Mouse (Mus musculus) urinary bladder, postnatal 25 days (tissue): ENCODE data around the gene Insm2.
"Not testable (repeated sequence)": the region's sequence is repeated elsewhere in the genome, so short reads cannot be mapped to it uniquely, and the experiment has no call there.

ENCODE experiments used
- DNase-seq: peaks from one replicate; pipeline ENCODE4 v3.0.0; 2022; ENCODE audit warnings: low spot score

Insm2 gene

DNA sequence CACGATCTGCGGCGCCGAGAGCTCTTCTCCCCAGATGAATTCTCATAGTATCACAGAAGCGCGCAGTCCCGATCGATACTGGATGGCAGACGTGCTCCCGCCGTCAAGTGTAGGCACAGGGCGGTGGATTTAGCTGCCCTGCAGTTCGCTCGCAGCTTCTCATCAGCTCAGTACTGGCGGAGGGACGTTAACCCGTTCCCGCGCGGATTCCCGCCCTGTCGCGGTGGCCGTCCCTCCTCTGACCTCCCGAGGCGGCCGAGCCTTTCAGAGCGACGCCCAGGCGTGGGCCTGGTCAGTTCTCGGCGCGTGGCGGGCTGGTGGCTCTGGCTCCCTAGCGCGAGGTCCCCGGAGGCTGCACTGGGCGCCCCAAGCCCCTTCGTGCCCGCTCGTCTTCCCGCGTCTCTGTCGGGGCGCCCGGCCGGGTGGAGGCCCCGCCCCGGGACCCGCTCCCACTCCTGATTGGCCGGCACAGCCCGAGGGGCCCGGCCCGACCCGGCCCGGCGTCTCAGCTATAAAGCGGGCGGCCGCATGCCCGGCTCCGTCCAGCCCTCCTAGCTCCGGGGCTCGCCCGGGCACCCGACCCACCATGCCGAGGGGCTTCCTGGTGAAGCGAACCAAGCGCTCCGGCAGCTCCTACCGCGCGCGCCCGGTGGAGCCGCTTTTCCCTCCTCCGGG is at the start of gene Insm2:
Gene Insm2, plus strand, starts transcription at position 541 of the 675 bp plus-strand sequence.
- no peak for DNase-seq

DNA sequence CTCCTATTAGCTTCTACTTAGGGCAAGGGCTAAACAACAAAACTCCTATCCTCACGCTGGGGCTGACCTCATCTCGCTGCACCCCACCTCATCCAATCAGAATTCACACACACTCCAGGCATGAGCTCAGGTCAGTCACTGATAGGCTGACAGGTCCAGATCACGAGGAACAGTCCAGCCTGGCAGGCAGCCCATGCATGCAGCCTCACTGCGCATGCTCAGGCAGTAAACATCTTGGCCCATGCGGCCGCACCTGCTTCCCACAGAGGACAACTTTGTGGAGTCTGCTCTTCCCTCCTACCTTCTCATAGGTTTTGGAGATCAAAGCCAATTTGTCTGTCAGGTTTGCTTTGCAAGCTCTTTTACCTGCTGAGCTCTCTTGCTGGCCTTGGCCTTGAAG is 44.3 kb upstream of the Insm2 start:
- DNase-seq = not testable (repeated sequence)

DNA sequence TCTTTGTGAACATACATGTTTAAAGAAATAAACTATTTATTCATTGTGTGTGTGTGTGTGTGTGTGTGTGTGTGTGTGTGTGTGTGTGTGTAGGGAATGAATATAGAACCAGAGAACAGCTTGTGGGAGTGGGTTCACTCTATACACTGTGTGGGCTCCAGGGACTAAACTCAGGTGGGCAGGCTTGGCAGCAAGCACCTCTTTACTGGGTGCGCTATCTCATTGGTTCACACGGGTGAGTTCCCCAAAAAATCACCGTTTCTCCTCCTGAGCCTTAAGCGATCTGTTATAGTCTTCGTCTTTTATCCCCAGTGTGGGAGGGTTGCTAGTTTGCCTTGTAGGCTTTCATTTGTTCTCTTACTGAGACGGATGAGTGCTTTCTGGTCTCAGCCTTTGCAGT is 41.4 kb upstream of the Insm2 start:
- DNase-seq = no peak

DNA sequence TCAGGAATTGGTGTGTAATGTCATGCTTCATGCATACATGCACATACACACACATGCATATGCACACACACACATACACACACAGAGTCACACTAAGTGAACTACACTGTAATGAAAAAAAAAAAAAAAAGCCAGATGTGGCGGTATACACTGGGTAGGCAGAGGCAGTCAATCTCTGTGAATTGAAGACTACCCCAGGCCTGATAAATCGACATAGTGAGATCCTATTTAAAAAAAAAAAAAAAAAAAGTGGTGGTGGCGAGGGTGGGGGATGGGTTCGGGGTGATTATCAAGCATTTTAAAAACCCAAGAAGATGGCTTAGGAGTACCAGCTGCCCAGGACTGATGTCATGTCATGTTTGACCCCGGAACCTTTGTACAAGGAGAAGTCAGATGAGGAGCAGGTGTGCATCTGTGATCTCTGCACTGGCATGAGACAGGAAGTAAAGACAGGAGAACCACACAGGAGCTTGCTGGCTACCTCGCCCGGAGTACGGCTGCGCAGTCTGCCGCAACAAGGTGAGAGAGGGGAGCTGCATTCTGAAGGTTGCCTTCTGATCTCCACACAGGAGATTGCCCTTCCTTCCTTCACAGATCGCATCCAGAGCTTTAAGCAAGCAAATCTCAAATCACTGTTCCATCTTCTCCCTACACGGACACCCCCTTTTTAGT is 39.9 kb upstream of the Insm2 start:
- no peak for DNase-seq

DNA sequence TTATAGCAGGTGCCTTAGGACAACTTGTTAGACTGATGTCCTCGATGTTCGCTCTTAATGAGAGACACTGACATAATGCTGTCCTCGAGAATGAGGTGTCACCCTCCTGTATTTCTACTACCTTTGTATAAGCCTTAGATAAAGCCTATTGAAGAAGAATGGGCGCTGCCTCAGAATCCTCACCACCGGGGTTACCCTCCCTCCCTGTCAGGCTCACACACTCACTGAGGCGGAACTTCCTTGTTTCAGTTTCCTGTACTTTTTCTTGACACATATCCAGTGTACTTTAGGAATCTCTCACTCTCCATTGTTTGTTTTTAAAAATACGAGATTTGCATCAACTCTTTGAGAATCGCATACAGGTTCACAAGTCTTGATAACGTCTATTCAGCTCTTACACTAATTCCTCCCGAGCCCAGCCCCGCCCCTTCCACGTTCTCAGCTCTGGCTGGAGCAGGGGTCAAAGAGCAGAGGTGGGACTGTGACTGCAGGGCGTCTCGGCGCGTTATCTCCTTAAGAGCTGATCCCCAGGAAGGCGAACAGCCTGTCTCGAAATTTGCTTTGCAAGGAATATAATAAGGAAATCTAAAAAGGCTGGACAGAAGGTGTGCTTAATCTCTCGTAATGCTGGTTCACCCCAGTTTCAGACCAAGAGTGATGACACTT is 39.1 kb upstream of the Insm2 start:
- no peak for DNase-seq

DNA sequence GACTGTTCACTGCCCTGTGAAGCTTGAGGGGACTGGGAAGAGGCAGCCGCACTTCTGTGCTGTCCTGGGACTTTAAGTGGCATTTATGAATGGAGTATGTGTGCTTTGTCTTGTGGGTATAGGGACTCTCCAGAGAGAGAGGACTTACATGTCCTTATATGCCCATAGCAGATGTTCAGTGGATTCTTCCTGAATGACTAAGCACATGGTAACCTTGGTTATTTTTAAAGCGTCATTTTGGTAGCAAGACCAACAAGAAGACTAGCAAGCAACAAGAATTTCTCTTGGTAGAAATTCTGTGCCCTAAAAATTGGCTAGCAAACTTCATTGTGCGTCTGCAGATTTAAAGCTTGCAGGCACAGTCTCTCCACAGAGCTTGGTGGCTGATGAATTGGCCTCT is 35.5 kb upstream of the Insm2 start:
- no peak for DNase-seq

DNA sequence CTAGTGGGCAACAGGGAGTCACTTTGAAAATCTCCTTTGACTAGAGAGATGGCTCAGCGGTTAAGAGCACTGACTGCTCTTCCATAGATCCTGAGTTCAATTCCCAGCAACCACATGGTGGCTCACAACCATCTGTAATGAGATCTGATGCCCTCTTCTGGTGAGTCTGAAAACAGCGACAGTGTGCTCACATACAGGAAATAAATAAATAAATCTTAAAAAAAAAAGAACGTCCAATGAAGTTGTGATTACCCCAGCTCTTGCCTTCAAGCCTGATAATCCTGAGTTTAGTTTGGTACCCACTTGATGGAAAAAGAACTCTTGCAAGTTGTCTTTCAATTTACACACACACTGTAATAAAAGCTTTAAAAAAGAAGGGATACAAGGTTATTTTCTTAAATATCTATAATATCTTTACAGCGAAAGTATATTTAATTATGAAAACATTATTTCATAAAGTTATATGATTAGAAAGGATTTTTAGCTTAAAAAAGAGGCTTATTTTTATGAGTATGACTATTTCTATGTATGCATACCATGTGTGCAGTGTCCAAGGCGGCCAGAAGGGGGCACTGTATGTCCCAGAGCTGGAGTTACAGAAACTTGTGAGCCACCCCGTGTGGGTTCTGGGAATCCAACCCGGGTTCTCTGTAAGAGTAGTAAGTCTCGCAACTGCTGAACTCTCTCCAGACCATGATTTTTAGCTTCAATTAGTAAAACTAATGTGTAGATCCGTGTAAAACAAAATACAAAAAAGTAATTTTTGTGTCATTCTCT is 34.9 kb upstream of the Insm2 start:
- DNase-seq = no peak

DNA sequence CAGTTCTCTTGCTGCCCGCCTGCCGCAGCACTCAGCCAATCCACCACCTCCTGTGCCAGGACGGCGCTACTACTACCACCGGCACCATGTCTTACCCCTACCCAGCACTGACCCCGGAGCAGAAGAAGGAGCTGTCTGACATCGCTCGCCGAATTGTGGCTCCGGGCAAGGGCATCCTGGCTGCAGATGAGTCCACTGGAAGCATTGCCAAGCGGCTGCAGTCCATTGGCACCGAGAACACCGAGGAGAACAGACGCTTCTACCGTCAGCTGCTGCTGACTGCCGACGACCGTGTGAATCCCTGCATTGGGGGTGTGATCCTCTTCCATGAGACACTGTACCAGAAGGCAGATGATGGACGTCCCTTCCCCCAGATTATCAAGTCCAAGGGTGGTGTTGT is 34.0 kb upstream of the Insm2 start, which contains the start of gene Aldoart2:
Gene Aldoart2, plus strand, starts transcription at position 34 of the 400 bp plus-strand sequence.
- no peak for DNase-seq

DNA sequence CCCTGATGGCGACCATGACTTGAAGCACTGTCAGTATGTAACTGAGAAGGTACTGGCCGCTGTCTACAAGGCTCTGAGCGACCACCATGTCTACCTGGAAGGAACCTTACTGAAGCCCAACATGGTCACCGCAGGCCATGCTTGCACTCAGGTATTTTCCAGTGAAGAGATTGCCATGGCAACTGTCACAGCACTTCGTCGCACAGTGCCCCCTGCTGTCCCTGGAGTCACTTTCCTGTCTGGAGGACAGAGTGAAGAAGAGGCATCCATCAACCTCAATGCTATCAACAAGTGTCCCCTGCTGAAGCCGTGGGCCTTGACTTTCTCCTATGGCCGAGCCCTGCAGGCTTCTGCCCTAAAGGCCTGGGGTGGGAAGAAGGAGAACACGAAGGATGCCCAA is 33.4 kb upstream of the Insm2 start:
- no peak for DNase-seq

DNA sequence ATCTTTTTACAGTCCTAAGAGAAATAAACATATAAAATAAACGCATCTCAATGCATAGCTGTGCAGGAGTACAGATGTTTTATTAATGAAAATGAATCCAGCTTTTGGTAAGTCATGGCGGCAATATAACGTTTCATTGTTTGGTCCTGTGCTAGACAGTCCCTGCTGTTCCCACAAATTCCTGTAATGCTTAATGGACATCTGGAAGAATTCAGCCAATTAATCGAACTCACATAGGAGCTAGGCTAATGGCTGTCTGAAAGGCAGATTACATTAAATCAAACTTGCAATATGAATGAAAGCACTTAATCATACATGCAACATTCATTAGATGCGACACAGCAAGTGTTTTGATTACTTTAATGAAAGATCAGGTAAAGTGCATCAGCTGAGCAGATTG is 32.4 kb upstream of the Insm2 start:
- no peak for DNase-seq

DNA sequence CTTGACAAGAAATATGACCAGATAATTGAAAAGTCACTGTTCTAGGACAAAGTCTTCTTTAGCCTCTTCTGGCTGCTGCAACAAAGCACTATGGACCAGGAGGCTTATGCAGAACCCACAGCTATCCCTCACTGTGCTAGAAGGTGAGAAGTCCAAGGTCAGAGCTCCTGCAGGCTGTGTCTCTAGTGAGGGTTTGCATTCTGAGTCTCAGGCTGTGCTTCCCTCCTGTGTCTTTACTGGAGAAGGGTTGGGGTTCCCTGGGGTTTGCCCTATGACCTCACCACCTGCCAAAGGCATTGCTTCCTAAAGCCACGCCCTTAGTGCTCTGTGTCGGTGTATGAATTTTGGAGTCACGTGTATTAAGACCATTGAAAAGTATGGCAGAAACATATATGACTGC is 30.8 kb upstream of the Insm2 start:
- DNase-seq = no peak

DNA sequence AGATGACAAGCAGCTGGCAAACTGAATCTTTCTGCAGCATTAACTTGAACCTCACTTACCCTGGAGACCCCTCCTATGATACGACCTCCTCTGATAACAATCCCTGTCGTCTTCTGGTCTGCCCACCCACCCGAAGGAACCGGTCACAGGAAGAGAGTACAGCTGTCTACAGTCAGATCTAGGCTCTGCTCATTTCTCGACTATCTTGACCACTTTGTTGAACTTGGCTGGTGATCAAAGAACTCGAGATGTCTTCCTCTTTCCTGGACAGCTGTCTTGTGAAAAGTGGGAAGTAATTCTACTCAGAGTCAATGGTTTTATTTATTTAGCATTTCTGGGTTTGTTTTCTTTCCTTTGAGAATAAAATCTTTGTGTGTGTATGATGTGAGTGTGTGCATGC is 29.6 kb upstream of the Insm2 start:
- DNase-seq = no peak

DNA sequence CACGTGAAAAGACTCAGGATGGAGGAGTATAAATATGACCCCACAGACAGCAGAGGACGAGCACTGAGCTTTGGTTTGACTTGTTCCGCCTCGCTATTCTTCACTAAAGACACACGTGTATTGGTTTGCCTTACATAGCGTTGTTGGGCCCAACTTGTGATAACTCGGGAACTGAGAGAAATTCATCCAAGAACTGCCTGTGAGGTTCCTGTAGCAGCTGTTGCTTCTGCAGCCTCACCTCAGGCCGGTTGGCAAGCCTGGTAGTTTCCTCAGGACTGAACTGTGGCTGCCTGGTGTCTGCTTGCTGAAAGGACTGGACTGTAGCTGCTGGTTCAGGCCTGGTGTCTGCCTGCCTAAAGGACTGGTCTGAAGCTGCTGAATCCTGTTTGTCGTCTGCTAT is 28.6 kb upstream of the Insm2 start:
- DNase-seq = no peak

DNA sequence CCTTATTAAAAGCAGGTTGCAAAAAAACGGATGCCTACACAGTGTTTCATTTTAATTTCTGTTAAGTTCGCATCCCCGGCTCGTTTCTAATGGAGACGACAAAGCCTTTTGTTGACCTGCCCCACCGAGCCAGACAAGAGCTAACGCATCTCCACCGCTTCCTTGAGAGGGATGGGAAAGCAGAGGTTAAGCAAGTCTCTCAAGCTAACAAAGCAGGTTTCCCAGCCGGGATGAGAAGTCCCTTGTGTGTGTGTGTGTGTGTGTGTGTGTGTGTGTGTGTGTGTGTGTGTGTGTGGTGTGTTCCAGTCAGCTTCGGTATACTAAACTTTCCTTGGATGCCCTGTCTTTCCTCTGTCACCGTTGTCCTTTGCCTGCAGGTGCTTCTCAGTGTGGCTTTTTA is 28.0 kb upstream of the Insm2 start:
- DNase-seq = no peak

DNA sequence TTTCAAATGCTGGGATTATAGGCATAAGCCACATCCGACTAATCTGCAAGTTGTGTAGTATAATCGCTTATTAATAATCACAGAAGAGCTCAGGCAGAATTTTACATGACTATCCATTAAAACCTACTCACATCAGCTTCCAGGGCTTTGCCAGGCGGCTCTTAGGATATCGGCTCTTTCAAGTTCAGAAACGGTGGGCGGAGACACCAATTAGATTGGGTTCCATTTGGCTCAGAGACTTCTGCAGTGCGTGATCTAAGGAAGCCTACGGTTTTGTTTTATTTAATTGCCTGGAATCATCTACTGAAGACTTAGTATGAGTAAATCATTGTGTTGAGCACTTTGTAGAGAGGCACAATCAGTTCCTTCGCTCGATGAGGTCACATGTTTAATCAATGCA is 27.6 kb upstream of the Insm2 start:
- no peak for DNase-seq

DNA sequence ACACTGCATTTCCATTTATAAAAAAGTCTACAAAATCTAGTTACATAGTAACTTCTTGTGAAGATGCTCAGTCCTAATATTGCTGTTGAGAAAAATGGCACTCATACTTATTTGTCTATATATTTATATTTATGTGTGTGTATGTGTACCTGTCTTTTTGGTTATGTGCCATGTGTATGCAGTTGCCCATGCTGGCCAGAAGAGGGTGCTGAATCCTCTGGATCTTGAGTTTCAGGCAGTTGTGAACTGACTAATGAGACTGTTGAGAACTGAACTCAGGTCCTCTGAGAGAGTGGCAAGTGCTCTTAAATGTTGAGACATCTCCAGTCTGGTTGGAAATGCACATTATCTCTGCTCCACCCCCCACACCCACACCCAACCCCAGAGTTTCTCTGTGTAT is 26.1 kb upstream of the Insm2 start:
- no peak for DNase-seq

DNA sequence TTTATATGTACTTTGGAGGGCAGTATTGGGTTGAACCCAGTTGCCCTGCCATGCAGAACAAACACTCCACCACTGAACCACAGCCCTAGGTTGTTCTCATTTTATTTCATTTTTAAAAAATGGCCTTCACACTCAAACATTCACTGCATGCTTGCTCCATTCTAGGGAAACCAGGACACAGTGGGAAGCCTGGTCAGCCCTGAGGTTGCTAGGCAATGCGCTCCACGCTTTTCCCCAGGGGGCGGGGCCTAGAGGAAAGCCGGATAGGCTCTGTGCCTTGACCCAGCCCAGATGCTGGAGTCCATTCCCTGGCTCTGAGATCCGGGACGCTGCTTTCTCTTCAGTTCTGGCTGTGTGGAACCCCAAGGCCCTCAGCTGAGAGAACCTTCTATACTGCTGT is 25.4 kb upstream of the Insm2 start:
- no peak for DNase-seq

DNA sequence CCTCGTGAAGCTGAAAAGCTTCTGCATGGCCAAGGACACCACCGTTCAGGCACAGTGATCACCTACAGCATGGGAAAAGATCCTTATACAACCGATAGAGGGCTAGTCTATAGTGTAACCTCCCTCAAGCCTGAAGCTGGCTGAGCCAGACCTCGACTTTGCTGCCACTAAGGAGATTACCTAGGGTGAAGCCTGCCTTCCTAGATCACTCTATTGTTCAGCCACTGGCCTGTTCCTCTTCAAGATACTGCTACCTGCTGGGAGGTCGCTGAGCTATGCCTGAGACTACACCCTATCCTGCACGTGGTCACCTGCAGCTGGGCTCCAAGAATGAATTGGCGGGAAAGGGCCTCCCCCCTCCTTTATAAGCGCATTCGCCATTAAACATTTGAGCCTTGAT is 12.3 kb upstream of the Insm2 start:
- not testable (repeated sequence) for DNase-seq

DNA sequence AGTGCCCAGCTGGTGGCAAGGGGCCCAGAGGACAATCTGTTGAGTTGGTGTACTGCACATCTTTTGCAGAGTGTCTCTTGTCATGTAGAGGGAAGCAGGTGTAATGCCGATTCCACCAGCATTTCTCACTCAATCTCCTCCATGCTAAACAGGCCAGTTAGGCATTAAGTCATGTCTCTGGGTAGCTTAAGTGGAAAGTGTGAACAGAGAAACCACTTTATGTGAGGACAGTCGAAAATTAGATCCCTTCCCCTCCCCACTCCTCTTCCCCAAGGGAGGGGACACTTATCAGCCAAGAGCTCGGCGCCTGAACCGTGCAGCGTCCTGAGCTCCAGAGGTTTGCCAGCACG is 715 bp upstream of the Insm2 start:
- DNase-seq = no peak

DNA sequence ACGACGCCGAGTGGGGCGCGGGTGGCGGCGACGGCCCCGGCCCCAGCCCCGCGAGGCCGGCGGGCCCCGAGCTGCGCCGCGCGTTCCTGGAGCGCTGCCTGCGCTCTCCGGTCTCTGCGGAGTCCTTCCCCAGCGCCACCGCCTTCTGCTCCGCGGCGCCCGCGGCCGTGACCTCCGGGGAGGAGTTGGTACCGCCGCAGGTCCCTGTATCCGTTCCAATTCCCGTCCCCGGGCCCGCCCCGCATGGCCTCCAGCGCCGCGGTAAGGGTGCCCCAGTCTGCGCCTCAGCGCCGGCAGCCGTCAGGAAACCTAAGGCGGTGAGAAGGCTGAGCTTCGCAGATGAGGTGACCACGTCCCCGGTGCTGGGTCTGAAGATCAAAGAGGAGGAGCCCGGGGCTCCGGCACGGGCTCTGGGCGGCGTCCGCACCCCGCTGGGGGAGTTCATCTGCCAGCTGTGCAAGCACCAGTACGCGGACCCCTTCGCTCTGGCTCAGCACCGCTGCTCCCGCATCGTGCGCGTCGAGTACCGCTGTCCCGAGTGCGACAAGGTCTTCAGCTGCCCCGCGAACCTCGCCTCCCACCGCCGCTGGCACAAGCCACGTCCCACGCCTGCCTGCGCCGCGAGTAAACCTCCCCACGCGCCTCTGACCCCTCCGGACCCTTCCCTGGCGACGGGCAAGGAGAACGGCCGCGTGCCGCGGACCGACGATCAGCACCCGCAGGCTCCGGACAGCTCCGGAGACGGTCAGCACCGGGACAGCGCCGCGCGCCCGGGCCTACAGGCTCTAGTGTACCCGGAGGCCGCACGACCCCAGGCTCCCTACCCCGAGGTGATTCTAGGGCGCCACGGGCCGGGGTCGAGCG is 644 bp downstream of the Insm2 start:
- peak; percentile 55 for DNase-seq

DNA sequence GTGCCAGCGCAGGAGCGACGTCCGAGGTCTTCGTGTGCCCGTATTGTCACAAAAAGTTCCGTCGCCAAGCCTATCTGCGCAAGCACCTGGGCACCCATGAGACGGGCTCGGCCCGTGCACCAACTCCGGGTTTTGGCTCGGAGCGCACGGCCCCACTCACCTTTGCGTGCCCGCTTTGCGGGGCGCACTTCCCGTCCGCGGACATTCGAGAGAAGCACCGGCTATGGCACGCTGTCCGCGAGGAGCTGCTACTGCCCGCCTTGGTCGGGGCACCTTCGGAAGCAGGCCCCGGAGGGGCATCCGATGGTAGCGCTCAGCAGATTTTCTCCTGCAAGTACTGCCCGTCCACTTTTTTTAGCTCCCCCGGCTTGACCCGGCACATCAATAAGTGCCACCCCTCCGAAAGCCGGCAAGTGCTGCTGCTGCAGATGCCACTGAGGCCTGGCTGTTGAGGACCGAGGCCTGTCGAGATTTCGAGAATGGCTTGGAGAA is 1.3 kb downstream of the Insm2 start:
- no peak for DNase-seq

DNA sequence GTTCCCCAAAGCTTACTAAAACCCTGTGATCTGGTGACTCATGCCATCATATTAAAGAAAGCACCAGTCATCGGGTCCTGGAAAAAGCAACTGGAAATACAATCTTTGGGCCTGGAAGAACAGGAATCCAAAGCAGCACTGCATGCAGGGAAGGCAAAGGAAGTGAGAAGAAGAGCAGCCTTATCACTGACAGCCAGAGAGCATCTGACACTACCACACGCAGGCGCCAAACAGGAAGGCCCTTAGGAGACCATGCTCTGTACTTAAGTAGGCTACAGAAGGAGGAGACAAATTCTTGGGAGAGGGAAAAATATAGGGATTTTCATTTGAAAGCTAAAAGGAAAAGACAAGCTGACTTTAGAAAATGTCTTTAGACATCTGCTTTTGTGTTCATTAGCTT is 5.2 kb downstream of the Insm2 start:
- DNase-seq = no peak
